Mouse (Mus musculus): ENCODE results near the gene 1600012H06Rik. TPM values are rescaled to one million over a fixed set of nuclear protein-coding genes. Genes with fewer than 3 reads are reported as not detected.

Gene 1600012H06Rik
- polyA plus RNA-seq, 2 experiments = 28.3 to 37.5 TPM

DNA sequence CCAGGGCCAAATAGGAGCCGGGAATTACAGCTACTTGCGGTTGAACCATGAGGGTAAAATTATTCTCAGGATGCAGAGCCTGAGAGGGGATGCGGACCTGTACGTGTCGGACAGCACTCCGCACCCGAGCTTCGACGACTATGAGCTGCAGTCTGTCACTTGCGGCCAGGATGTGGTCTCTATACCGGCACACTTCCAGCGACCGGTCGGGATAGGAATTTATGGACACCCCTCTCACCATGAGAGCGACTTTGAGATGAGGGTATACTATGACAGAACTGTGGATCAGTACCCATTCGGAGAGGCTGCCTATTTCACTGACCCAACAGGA is 710 bp downstream of the 1600012H06Rik start:
- TF ChIP-seq POLR2A (IDR thresholded peaks at IDR 0.05; ENCODE audit: borderline replicate concordance, extremely low read depth, insufficient read depth, insufficient read length) = no peak
- H3K4me3 ChIP-seq (replicated peaks; ENCODE audit: low read length) = peak overlapping the region; percentile 71
- H3K4me2 ChIP-seq (replicated peaks; ENCODE audit: low read depth, low read length, severe bottlenecking) = peak overlapping the region; percentile 79
- no peaks in the 10 kb centered on the region for H3K27me3 ChIP-seq (ENCODE audit: control insufficient read depth, insufficient read depth, low read length)
- H3K36me3 ChIP-seq (ENCODE audit: control insufficient read depth, insufficient read depth, low read length) = peaks cover 25% of the 10 kb centered on the region
- 16% methylated on average over 16 of the region's 16 CpGs for WGBS
- ATAC-seq (ENCODE audit: low FRiP score, low read depth) (no peak), DNase-seq (ENCODE audit: low spot score) (no peak)
- peak overlapping the region; percentile 29; the same call in 1 of the 2 replicates for H3K27ac ChIP-seq (replicated peaks; ENCODE audit: low read depth, low read length)
- H3K9me3 ChIP-seq (ENCODE audit: control insufficient read depth, low read length) = no peaks in the 10 kb centered on the region
- H3K9ac ChIP-seq (ENCODE audit: low read depth, low read length, severe bottlenecking) = peak overlapping the region; percentile 74
- H3K4me1 ChIP-seq (ENCODE audit: control insufficient read depth, insufficient read depth, low read length) = peaks cover 10% of the 10 kb centered on the region

DNA sequence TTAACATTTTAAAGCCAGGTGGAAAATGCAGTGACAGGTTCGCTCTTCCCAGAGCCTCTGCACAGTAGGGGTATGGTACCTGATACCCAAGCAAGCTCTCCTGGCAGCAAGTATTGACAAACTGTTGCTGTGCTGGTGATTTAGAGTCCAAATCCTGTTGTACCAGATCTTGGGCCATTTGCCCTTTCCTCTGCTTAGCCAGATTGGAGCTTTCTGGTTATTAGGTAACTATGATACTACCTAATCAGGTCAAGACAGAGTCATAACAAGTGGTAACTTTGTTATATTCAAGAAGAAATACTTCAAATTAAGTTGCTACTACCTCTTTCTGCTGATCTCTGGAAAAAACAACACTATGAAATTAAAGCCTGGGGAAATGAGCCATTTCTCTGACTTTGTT is 1.6 kb downstream of the 1600012H06Rik start:
- peak overlapping the region; percentile 79; the same call in 1 of the 2 replicates for H3K4me2 ChIP-seq (replicated peaks; ENCODE audit: low read depth, low read length, severe bottlenecking)
- H3K4me1 ChIP-seq (ENCODE audit: control insufficient read depth, insufficient read depth, low read length) = peaks cover 10% of the 10 kb centered on the region
- ATAC-seq (ENCODE audit: low FRiP score, low read depth) = no peak
- peaks cover 32% of the 10 kb centered on the region for H3K36me3 ChIP-seq (ENCODE audit: control insufficient read depth, insufficient read depth, low read length)
- DNase-seq (ENCODE audit: low spot score) = no peak
- no peak overlapping the region for H3K27ac ChIP-seq (replicated peaks; ENCODE audit: low read depth, low read length)
- WGBS = 78% methylated on average over 1 of the region's 1 CpGs
- TF ChIP-seq POLR2A (IDR thresholded peaks at IDR 0.05; ENCODE audit: borderline replicate concordance, extremely low read depth, insufficient read depth, insufficient read length) = no peak
- H3K4me3 ChIP-seq (replicated peaks; ENCODE audit: low read length) = no peak overlapping the region
- H3K9ac ChIP-seq (ENCODE audit: low read depth, low read length, severe bottlenecking) = no peak overlapping the region
- H3K9me3 ChIP-seq (ENCODE audit: control insufficient read depth, low read length) = no peaks in the 10 kb centered on the region
- no peaks in the 10 kb centered on the region for H3K27me3 ChIP-seq (ENCODE audit: control insufficient read depth, insufficient read depth, low read length)

DNA sequence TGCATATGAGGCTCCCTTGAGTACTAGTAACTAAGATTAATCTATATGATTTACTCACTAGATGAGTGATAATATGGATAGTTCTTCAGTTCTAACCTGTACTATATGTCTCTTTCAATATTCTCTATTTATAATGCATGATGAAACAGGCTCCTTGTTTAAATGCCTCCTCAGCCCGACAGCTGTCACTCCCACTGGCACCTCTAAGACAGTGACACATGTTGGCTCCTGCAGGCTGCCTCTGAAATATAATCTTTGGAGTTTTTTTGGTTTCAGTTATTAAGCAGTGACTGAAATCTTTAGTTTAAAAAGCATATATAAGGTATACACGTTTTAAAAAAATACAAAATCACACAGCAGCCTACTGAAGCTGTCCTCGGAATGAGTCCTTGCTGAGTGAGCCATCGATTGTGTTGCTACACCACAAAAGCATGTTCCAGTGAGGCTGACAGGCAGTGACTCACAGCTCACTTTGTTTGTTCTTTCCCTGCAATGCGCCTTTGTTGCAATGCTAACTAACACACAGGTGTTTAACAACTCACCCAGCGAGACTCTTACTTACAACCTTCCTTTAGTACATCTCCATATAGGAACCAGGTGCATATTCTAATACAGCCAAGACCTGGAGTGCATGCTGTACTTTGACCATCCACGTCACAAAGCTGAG is 6.3 kb downstream of the 1600012H06Rik start:
- Histone ChIP-seq H3K4me2 (replicated peaks; ENCODE audit: low read depth, low read length, severe bottlenecking) (no peak overlapping the region), H3K36me3 (ENCODE audit: control insufficient read depth, insufficient read depth, low read length) (peaks cover 72% of the 10 kb centered on the region), H3K27me3 (ENCODE audit: control insufficient read depth, insufficient read depth, low read length) (no peaks in the 10 kb centered on the region), H3K9ac (ENCODE audit: low read depth, low read length, severe bottlenecking) (no peak overlapping the region), H3K9me3 (ENCODE audit: control insufficient read depth, low read length) (no peaks in the 10 kb centered on the region), H3K4me1 (ENCODE audit: control insufficient read depth, insufficient read depth, low read length) (peaks cover 3% of the 10 kb centered on the region), H3K4me3 (replicated peaks; ENCODE audit: low read length) (no peak overlapping the region), H3K27ac (replicated peaks; ENCODE audit: low read depth, low read length) (no peak overlapping the region)
- no peak for TF ChIP-seq POLR2A (IDR thresholded peaks at IDR 0.05; ENCODE audit: borderline replicate concordance, extremely low read depth, insufficient read depth, insufficient read length)
- DNase-seq (ENCODE audit: low spot score) = no peak
- WGBS = 89% methylated on average over 7 of the region's 7 CpGs
- ATAC-seq (ENCODE audit: low FRiP score, low read depth) = no peak

DNA sequence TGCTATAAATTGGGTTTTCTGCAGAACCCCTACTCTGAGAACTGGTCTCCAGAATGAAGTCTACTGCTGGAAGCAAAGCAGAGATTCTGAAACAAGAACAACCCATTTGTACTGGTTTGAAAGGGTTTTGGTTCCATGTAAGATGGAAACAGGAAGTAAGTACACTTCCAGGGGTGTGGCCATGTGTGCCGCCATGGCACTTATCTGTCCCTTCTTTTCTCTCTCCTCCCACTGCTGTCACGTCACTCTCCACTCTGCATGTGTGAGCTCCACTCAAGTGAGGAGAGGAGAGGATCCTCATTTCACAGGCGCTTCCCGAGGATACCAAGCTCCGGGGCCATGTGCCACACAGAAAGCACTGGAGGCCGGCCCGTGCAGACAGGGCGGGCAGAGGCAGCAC is 10.5 kb downstream of the 1600012H06Rik start:
- no peak overlapping the region for H3K27ac ChIP-seq (replicated peaks; ENCODE audit: low read depth, low read length)
- no peaks in the 10 kb centered on the region for H3K4me1 ChIP-seq (ENCODE audit: control insufficient read depth, insufficient read depth, low read length)
- H3K4me3 ChIP-seq (replicated peaks; ENCODE audit: low read length) = no peak overlapping the region
- peaks cover 71% of the 10 kb centered on the region for H3K36me3 ChIP-seq (ENCODE audit: control insufficient read depth, insufficient read depth, low read length)
- no peaks in the 10 kb centered on the region for H3K27me3 ChIP-seq (ENCODE audit: control insufficient read depth, insufficient read depth, low read length)
- DNase-seq (ENCODE audit: low spot score) = no peak
- no peak for ATAC-seq (ENCODE audit: low FRiP score, low read depth)
- H3K9ac ChIP-seq (ENCODE audit: low read depth, low read length, severe bottlenecking) = no peak overlapping the region
- 90% methylated on average over 8 of the region's 8 CpGs for WGBS
- H3K4me2 ChIP-seq (replicated peaks; ENCODE audit: low read depth, low read length, severe bottlenecking) = no peak overlapping the region
- H3K9me3 ChIP-seq (ENCODE audit: control insufficient read depth, low read length) = no peaks in the 10 kb centered on the region
- TF ChIP-seq POLR2A (IDR thresholded peaks at IDR 0.05; ENCODE audit: borderline replicate concordance, extremely low read depth, insufficient read depth, insufficient read length) = no peak

DNA sequence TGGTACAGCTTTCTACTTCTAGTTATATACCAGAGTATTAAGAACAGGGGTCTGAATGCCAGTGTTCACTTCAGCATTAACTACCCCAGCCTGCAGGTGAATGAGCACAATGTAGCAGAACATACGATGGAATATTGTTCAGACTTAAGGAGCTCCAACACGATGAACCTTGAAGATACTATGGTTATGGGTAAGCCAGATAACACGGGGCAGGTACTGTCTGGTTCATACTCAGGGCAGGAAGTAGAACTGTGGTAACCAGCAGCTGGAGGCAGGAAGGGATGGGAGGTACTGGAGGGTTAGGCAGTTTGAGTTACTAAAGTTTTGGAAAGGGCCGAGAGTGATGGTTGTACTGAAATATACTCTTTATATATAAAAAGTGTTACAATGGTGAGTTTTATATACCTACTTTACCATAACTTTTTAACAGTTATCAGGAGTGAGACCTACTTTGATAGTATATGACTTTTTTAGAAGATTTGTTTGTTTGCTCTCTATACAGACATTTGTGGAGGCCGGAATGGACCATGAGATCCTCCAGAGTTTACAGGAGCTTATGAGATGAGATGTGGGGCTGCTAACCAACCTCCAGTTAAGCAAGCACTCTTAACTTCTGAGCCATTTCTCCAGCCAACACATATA is 15.8 kb downstream of the 1600012H06Rik start:
- no peak overlapping the region for H3K9ac ChIP-seq (ENCODE audit: low read depth, low read length, severe bottlenecking)
- ATAC-seq (ENCODE audit: low FRiP score, low read depth) (no peak), DNase-seq (ENCODE audit: low spot score) (no peak)
- H3K27ac ChIP-seq (replicated peaks; ENCODE audit: low read depth, low read length) = no peak overlapping the region
- H3K4me1 ChIP-seq (ENCODE audit: control insufficient read depth, insufficient read depth, low read length) = peaks cover 6% of the 10 kb centered on the region
- H3K9me3 ChIP-seq (ENCODE audit: control insufficient read depth, low read length) = no peaks in the 10 kb centered on the region
- no peak for TF ChIP-seq POLR2A (IDR thresholded peaks at IDR 0.05; ENCODE audit: borderline replicate concordance, extremely low read depth, insufficient read depth, insufficient read length)
- H3K36me3 ChIP-seq (ENCODE audit: control insufficient read depth, insufficient read depth, low read length) = peaks cover 31% of the 10 kb centered on the region
- 88% methylated on average over 5 of the region's 5 CpGs for WGBS
- no peak overlapping the region for H3K4me3 ChIP-seq (replicated peaks; ENCODE audit: low read length)
- no peaks in the 10 kb centered on the region for H3K27me3 ChIP-seq (ENCODE audit: control insufficient read depth, insufficient read depth, low read length)
- no peak overlapping the region for H3K4me2 ChIP-seq (replicated peaks; ENCODE audit: low read depth, low read length, severe bottlenecking)
